Mouse (Mus musculus): Measurements from ENCODE around the gene Plekha4. TPM values are rescaled to one million over a fixed set of nuclear protein-coding genes. Genes with fewer than 3 reads are reported as not detected.

Plekha4 gene
- polyA plus RNA-seq, 1 experiment from 2014 or later: 0.80 TPM

GRCm38 (mm10) chr7:45540213-45540612 is 14.1 kb downstream of the Plekha4 start:
- no peaks in the 10 kb centered on the region for H3K36me3 ChIP-seq (ENCODE audit: control insufficient read depth, insufficient read depth)
- TF ChIP-seq CTCF (IDR thresholded peaks at IDR 0.05; ENCODE audit: low read depth): no peak
- 68% methylated on average over 2 of the region's 2 CpGs for WGBS

GRCm38 (mm10) chr7:45544525-45544924 is 18.4 kb downstream of the Plekha4 start:
- H3K9ac ChIP-seq (ENCODE audit: low read depth, low read length): no peak overlapping the region
- no peak overlapping the region for H3K4me2 ChIP-seq (replicated peaks; ENCODE audit: low read depth)
- no peaks in the 10 kb centered on the region for H3K4me1 ChIP-seq (replicated peaks; ENCODE audit: control insufficient read depth, insufficient read depth, low read length)
- no peak overlapping the region for H3K4me3 ChIP-seq (ENCODE audit: low read depth, low read length)
- H3K27ac ChIP-seq (ENCODE audit: low read depth, low read length): no peak overlapping the region
- TF ChIP-seq CTCF (IDR thresholded peaks at IDR 0.05; ENCODE audit: low read depth): peak; percentile 32
- 97% methylated on average over 1 of the region's 1 CpGs for WGBS
- no peak for ATAC-seq
- no peaks in the 10 kb centered on the region for H3K27me3 ChIP-seq (replicated peaks; ENCODE audit: control insufficient read depth, insufficient read depth, low read length)
- H3K9me3 ChIP-seq (ENCODE audit: control insufficient read depth): no peaks in the 10 kb centered on the region
- no peaks in the 10 kb centered on the region for H3K36me3 ChIP-seq (ENCODE audit: control insufficient read depth, insufficient read depth)

More at GRCm38 (mm10) chr7:45540213-45540612, 14.1 kb downstream of the Plekha4 start:
- Histone ChIP-seq H3K4me2 (replicated peaks; ENCODE audit: low read depth) (no peak overlapping the region), H3K27me3 (replicated peaks; ENCODE audit: control insufficient read depth, insufficient read depth, low read length) (no peaks in the 10 kb centered on the region), H3K9ac (ENCODE audit: low read depth, low read length) (no peak overlapping the region), H3K4me1 (replicated peaks; ENCODE audit: control insufficient read depth, insufficient read depth, low read length) (no peaks in the 10 kb centered on the region), H3K27ac (ENCODE audit: low read depth, low read length) (no peak overlapping the region), H3K4me3 (ENCODE audit: low read depth, low read length) (no peak overlapping the region), H3K9me3 (ENCODE audit: control insufficient read depth) (no peaks in the 10 kb centered on the region)
- ATAC-seq: no peak

- no peak overlapping the region for H3K27ac ChIP-seq (ENCODE audit: low read depth, low read length)
- no peaks in the 10 kb centered on the region for H3K4me1 ChIP-seq (replicated peaks; ENCODE audit: control insufficient read depth, insufficient read depth, low read length)
- no peak overlapping the region for H3K4me3 ChIP-seq (ENCODE audit: low read depth, low read length)
- H3K9me3 ChIP-seq (ENCODE audit: control insufficient read depth): no peaks in the 10 kb centered on the region
- H3K9ac ChIP-seq (ENCODE audit: low read depth, low read length): no peak overlapping the region; the same call in 1 of the 2 replicates
- ATAC-seq: no peak
- no peaks in the 10 kb centered on the region for H3K27me3 ChIP-seq (replicated peaks; ENCODE audit: control insufficient read depth, insufficient read depth, low read length)
- no peak for TF ChIP-seq CTCF (IDR thresholded peaks at IDR 0.05; ENCODE audit: low read depth)
- H3K36me3 ChIP-seq (ENCODE audit: control insufficient read depth, insufficient read depth): no peaks in the 10 kb centered on the region
- WGBS: 89% methylated on average over 16 of the region's 16 CpGs
- H3K4me2 ChIP-seq (replicated peaks; ENCODE audit: low read depth): no peak overlapping the region
Observed at GRCm38 (mm10) chr7:45549641-45550436, 23.7 kb downstream of the Plekha4 start.

DNA sequence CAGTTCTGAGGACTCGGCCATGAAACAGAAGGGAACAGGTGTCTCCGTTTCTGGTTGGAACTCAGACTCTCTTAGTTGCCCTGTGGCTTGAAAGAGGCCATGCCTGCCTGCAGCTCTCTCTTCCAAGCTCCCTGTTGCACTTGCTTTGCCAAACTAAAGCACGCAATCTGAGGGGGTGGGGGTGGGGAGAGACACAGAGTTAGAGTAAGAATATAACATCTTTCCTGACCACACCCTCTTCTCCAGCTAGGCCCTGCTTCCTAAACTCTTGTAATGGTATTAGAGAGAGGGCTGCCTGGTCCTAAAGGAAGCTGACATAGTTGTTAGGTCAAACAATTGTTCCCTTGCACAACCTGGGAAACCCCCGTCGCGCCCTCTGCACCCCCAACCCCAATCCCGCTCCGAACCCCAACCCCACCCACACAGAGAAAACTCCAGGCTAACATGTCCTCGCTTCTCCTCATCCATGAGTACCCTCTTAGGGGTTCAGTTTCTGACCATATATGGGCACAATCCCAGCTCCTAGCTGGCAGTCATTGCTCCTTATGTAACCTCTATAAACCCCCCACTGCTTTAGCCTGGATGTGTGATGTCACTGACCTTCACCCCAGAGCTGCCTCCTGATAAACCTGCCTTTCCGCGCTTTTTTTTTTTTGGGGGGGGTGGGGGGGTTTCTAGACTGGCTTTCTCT is 24.8 kb downstream of the Plekha4 start:
- Histone ChIP-seq H3K4me2 (replicated peaks; ENCODE audit: low read depth) (no peak overlapping the region), H3K4me1 (replicated peaks; ENCODE audit: control insufficient read depth, insufficient read depth, low read length) (no peaks in the 10 kb centered on the region), H3K27ac (ENCODE audit: low read depth, low read length) (no peak overlapping the region), H3K4me3 (ENCODE audit: low read depth, low read length) (no peak overlapping the region), H3K9ac (ENCODE audit: low read depth, low read length) (no peak overlapping the region), H3K9me3 (ENCODE audit: control insufficient read depth) (no peaks in the 10 kb centered on the region), H3K27me3 (replicated peaks; ENCODE audit: control insufficient read depth, insufficient read depth, low read length) (no peaks in the 10 kb centered on the region), H3K36me3 (ENCODE audit: control insufficient read depth, insufficient read depth) (no peaks in the 10 kb centered on the region)
- ATAC-seq: no peak
- TF ChIP-seq CTCF (IDR thresholded peaks at IDR 0.05; ENCODE audit: low read depth): no peak
- WGBS: 72% methylated on average over 11 of the region's 11 CpGs

- no peak for TF ChIP-seq CTCF (IDR thresholded peaks at IDR 0.05; ENCODE audit: low read depth)
- 80% methylated on average over 8 of the region's 8 CpGs for WGBS
- H3K27me3 ChIP-seq (replicated peaks; ENCODE audit: control insufficient read depth, insufficient read depth, low read length): no peaks in the 10 kb centered on the region
Observed at GRCm38 (mm10) chr7:45551512-45551883, 25.4 kb downstream of the Plekha4 start.

GRCm38 (mm10) chr7:45553519-45553918 is 27.4 kb downstream of the Plekha4 start:
- H3K27ac ChIP-seq (ENCODE audit: low read depth, low read length): no peak overlapping the region
- no peaks in the 10 kb centered on the region for H3K4me1 ChIP-seq (replicated peaks; ENCODE audit: control insufficient read depth, insufficient read depth, low read length)
- no peak for TF ChIP-seq CTCF (IDR thresholded peaks at IDR 0.05; ENCODE audit: low read depth)
- H3K9ac ChIP-seq (ENCODE audit: low read depth, low read length): no peak overlapping the region
- H3K27me3 ChIP-seq (replicated peaks; ENCODE audit: control insufficient read depth, insufficient read depth, low read length): no peaks in the 10 kb centered on the region
- 68% methylated on average over 8 of the region's 8 CpGs for WGBS
- ATAC-seq: no peak
- no peak overlapping the region for H3K4me3 ChIP-seq (ENCODE audit: low read depth, low read length)
- H3K9me3 ChIP-seq (ENCODE audit: control insufficient read depth): no peaks in the 10 kb centered on the region
- H3K4me2 ChIP-seq (replicated peaks; ENCODE audit: low read depth): no peak overlapping the region
- no peaks in the 10 kb centered on the region for H3K36me3 ChIP-seq (ENCODE audit: control insufficient read depth, insufficient read depth)

More at GRCm38 (mm10) chr7:45551512-45551883, 25.4 kb downstream of the Plekha4 start:
- Histone ChIP-seq H3K9me3 (ENCODE audit: control insufficient read depth) (no peaks in the 10 kb centered on the region), H3K4me1 (replicated peaks; ENCODE audit: control insufficient read depth, insufficient read depth, low read length) (no peaks in the 10 kb centered on the region), H3K36me3 (ENCODE audit: control insufficient read depth, insufficient read depth) (no peaks in the 10 kb centered on the region), H3K27ac (ENCODE audit: low read depth, low read length) (no peak overlapping the region), H3K4me2 (replicated peaks; ENCODE audit: low read depth) (no peak overlapping the region), H3K4me3 (ENCODE audit: low read depth, low read length) (no peak overlapping the region), H3K9ac (ENCODE audit: low read depth, low read length) (no peak overlapping the region)
- no peak for ATAC-seq

Data from intestine, postnatal 0 days (tissue).